Mouse (Mus musculus) thymus, postnatal 25 days (tissue): ENCODE data around the gene Eif3l.
"Not testable (repeated sequence)": the region's sequence is repeated elsewhere in the genome, so short reads cannot be mapped to it uniquely, and the experiment has no call there.

ENCODE experiments used
- DNase-seq: peaks from one replicate; pipeline ENCODE4 v3.0.0; 2022

The Eif3l gene

GRCm38 (mm10) chr15:79074913-79075532, at the start of gene Eif3l:
Gene Eif3l, plus strand, starts transcription at chr15:79075179.
- DNase-seq = peak; percentile 85

GRCm38 (mm10) chr15:79025687-79026308, 49.2 kb upstream of the Eif3l start:
- no peak for DNase-seq

GRCm38 (mm10) chr15:79026511-79027290, 48.3 kb upstream of the Eif3l start:
- DNase-seq = no peak

DNA sequence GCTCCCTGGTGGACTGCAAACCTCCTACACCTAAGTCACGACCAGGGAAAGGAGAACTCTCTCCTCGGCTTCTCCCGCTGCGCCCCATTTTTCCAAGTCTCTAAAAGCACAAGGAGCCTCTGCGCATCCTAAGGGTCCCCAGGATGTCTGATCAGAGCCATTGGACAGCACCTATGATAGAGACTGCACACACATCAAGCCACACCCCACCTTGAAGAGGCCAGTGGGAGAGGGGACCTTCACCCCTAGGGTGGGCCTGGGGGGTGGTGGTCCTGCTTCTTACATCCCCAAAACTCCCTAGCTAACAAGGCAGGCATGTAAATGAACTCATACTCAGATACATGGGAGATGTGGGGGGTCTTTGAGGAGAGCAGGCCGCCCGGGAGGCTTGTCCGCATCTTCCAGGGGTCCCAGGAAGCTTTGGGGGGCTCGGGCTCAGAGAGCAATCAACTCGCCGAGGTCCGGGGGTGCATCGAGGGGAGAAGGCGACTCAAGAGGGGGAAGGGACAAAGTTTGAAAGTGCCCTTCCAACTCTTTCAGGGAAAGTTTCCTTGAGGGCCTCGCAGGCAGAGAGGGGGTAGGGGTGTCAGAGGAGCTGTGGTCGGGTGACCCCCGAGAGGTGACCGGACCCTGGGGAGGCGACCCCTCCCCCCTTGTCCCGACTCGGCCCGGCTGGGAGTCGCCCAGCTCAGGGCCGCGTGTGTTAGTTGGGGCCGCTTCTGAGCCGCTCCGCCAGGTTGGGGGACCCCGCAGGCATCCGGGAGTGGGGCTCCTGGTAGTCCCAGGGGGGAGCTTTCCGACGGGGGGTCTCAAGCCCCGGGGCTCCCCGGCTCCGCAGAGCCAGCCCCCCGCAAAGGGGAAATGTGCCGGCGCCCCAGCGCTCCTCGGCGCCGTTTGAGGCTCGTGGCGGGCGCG, 47.4 kb upstream of the Eif3l start:
- DNase-seq = no peak

DNA sequence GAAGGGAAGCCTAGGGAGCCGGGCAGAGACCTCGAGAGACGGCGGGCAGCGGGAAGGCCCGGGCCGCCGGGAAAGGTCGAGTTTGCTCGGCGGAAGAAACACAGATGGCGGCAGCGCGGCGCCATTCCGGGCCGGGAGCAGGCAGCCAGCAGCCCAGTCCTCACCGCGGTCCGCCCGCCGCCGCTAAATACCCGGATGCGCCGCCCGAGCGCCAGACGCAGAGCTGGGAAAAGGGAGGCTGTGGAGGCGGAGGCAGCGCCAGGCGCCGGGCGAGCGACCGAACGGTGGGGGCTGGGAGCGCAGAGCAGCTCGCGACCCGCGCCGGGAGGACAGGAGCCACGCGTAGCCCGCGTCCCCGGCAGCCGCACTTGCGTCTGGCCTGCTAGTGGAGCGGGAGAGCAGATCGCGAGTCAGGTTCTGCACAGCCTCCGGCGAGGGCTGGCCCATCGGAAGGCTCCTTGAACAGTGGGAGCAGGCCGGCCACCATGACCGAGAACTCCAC, 46.7 kb upstream of the Eif3l start, which contains the start of gene H1f0:
Gene H1f0 (plus strand): TSS at position 214 of the 502 bp plus-strand sequence.
- peak; percentile 83 for DNase-seq

- no peak for DNase-seq
Observed at GRCm38 (mm10) chr15:79028823-79029484, 46.0 kb upstream of the Eif3l start.

GRCm38 (mm10) chr15:79029519-79030241, 45.3 kb upstream of the Eif3l start:
- DNase-seq = no peak

GRCm38 (mm10) chr15:79030551-79031435, 44.2 kb upstream of the Eif3l start:
- peak; percentile 53 for DNase-seq

- DNase-seq = not testable (repeated sequence)
Observed at GRCm38 (mm10) chr15:79031908-79032307, 43.1 kb upstream of the Eif3l start.

GRCm38 (mm10) chr15:79037913-79038328, 37.1 kb upstream of the Eif3l start:
- DNase-seq = peak; percentile 56

DNA sequence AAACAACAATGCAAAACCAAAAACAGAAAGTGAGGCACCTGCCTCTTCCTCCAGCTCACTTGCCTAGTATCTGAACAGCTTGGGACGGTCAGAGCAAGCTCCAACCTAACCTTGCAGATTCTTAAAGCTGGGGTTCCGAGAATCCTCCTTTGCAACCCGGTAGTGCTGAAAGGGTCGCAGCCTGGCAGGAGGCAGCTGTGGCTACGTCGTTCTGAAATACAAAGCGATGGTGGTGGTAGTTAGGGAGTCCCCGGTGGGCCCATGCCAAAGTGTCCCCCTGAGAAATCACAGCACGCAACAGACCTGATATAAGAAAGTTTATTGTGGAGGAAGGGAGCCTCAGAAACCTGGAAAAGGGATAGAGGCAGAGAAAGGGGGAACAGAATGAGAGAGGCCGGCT, 36.6 kb upstream of the Eif3l start:
- no peak for DNase-seq

- DNase-seq = peak; percentile 92
Observed at GRCm38 (mm10) chr15:79038853-79039252, 36.1 kb upstream of the Eif3l start.

GRCm38 (mm10) chr15:79040501-79041416, 34.2 kb upstream of the Eif3l start:
- no peak for DNase-seq

DNA sequence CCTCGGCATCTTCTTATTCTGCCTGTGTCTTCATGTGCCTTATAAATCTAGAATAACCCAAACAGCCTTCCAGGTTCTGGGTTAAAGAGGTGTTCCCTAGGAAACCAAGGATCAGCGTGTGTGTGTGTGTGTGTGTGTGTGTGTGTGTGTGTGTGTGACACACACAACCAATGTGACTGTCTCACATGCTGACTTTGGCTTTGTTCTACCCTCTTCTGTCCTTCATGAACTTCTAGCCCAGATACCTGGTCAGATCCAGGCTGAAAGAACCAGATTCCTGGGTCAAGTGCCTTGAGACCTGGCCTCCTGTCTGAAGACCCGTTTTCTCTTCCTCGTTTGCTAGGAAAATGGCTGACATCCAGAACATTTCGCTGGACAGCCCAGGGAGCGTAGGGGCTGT, 33.4 kb upstream of the Eif3l start, which contains the start of gene Galr3:
Gene Galr3 (plus strand): TSS at position 301 of the 400 bp plus-strand sequence.
- DNase-seq = no peak

- no peak for DNase-seq
Observed at GRCm38 (mm10) chr15:79042721-79043491, 32.1 kb upstream of the Eif3l start.

GRCm38 (mm10) chr15:79044837-79045236, 30.1 kb upstream of the Eif3l start:
- DNase-seq = no peak

DNA sequence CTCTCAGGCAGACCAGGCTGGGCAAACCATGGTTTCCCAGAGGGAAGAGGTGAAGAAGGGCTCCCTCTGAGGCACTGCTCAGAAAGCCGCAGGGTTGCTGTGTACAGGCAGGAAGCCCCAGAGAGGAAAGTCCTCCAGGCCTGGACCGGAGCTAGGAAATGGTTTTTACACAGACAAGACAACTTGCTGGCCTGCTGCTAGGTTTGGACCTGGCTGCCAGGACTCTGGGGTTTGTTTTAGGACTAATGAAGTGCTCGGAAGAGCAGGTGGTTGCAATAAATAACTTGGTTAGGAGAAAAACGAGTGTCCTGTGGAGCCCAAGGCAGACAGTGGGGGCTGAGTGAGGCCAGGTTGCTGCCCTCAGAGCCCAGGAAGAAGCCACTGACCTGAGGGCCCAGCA, 26.8 kb upstream of the Eif3l start:
- no peak for DNase-seq
